Mouse (Mus musculus) spleen, adult 2 months (tissue): ENCODE data around the gene Gpm6a. TPM values are rescaled to one million over a fixed set of nuclear protein-coding genes. Genes with fewer than 3 reads are reported as not detected.

Experiments used
- DNase-seq, 2 experiments: peaks; one replicate each; pipeline versions ENCODE4 v3.0.0 to v3.0.0-alpha.2; 2012 to 2021; ENCODE audit warnings: low spot score in 2 of 2, low read depth in 1 of 2
- H3K27ac ChIP-seq: fragments of 200-500 bp; 2 replicates; pipeline ENCODE4 v1.5.1; 2012; ENCODE audit warnings: low read length, inconsistent platforms; ENCODE audit not compliant: insufficient read depth
- H3K27me3 ChIP-seq: fragments of 200-500 bp; 2 replicates; pipeline ENCODE4 v1.6.1; 2012; ENCODE audit warnings: mild to moderate bottlenecking, moderate library complexity, low read length, inconsistent platforms; ENCODE audit not compliant: control insufficient read depth, insufficient read depth
- H3K36me3 ChIP-seq: fragments of 200-500 bp; 2 replicates; pipeline ENCODE4 v1.6.1; 2012; ENCODE audit warnings: mild to moderate bottlenecking, low read length, inconsistent platforms; ENCODE audit not compliant: control insufficient read depth, insufficient read depth
- H3K4me1 ChIP-seq: fragments of 200-500 bp; 2 replicates; pipeline ENCODE4 v1.6.1; 2011; ENCODE audit warnings: inconsistent platforms; ENCODE audit not compliant: control insufficient read depth, insufficient read depth, insufficient read length
- H3K4me3 ChIP-seq: fragments of 200-500 bp; 2 replicates; pipeline ENCODE4 v1.5.1; 2011; ENCODE audit warnings: mild to moderate bottlenecking, inconsistent platforms; ENCODE audit not compliant: insufficient read depth, insufficient read length; ENCODE audit errors: extremely low read depth
- CTCF ChIP-seq: fragments of 200-500 bp; IDR thresholded peaks from 2 replicates; pipeline ENCODE4 v1.5.1; 2011; ENCODE audit warnings: mild to moderate bottlenecking, inconsistent platforms; ENCODE audit not compliant: insufficient read depth, insufficient read length, insufficient replicate concordance; ENCODE audit errors: extremely low read depth
- POLR2A ChIP-seq: fragments of 200-500 bp; IDR thresholded peaks from 2 replicates; pipeline ENCODE4 v1.6.1; 2011; ENCODE audit warnings: low read depth, low read length, inconsistent platforms
- WGBS: fragments of 180-500 bp; shearing (Covaris S2); methylation state at CpG from one replicate; pipeline ENCODE4 v1.1.7; 2018; 5-methylcytosine and 5-hydroxymethylcytosine counted together
- polyA plus RNA-seq: library from polyadenylated mRNA; depleted of rRNA; stranded (reverse); fragments of >200 nt; gene quantifications from 2 replicates; pipeline ENCODE4 v1.2.3, GENCODE M21; 2012

The Gpm6a gene
- polyA plus RNA-seq, 1 experiment = 0.44 TPM

DNA sequence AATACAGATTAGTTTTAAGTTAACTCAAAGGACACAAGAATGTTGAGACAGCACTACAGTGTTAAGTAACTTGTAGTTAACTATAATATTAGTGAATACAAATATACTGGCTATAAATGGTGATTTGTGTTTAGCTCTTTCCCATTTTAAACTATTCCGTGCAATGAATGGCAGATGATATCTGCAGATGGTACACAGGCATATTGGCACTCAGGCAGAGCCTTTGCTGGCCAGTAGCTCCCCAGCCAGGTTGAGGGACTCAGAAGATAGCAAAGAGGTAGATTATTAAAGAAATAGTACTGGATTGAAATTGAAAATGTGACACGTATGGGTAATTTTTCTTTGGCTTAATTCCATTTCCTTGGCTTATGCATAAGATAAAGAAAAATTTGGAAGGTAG is 21.3 kb downstream of the Gpm6a start:
- TF ChIP-seq CTCF (no peak), POLR2A (no peak)
- Histone ChIP-seq H3K27me3 (no peaks in the 10 kb centered on the region), H3K27ac (no peak overlapping the region), H3K4me1 (no peaks in the 10 kb centered on the region), H3K4me3 (no peak overlapping the region), H3K36me3 (no peaks in the 10 kb centered on the region)
- DNase-seq = no peak
- WGBS = 88% methylated on average over 2 of the region's 2 CpGs

DNA sequence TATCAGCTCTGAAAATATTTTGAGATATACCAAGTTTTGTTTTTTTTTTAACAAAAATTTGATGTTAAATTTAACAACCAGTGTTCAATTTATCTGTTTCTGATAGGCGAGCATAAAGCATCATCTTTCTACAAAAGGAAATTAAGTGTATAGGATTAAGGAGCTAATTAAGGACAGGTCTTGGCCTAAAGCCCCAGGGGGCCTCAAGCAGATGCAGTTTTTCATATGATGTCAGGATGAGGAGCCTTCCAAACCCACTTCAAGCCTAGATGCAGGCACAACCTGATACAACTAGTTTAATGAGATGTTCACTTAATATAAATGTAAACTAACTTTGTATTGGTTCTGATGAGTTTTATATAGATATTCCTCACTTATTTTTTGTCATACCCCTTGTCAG is 22.0 kb downstream of the Gpm6a start:
- TF ChIP-seq POLR2A (no peak), CTCF (no peak)
- DNase-seq = no peak
- no peaks in the 10 kb centered on the region for H3K4me1 ChIP-seq
- no peaks in the 10 kb centered on the region for H3K36me3 ChIP-seq
- WGBS = 74% methylated on average over 1 of the region's 1 CpGs
- no peak overlapping the region for H3K4me3 ChIP-seq
- H3K27me3 ChIP-seq = no peaks in the 10 kb centered on the region
- H3K27ac ChIP-seq = no peak overlapping the region

DNA sequence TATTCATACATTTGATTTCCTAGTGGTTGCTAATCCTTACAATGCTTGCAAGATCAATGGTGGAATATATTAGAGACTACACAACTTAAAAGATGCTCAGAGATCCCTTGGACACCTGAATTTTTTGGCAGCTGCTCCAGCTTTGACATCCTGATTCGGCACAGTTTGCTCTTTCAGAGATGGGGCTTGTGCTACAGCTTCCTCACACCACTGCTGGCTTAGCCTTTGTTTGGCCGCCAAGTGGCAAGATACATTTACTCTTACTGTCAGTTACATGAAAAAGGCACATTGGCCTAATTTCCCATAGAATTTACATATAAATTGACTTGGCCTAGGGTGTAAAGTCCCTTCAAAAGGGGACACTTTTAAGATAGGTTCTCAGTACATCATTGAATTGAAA is 32.1 kb downstream of the Gpm6a start:
- Histone ChIP-seq H3K27ac (no peak overlapping the region), H3K36me3 (no peaks in the 10 kb centered on the region), H3K4me3 (no peak overlapping the region), H3K4me1 (no peaks in the 10 kb centered on the region), H3K27me3 (no peaks in the 10 kb centered on the region)
- TF ChIP-seq CTCF (no peak), POLR2A (no peak)
- DNase-seq = no peak
- 64% methylated on average over 2 of the region's 2 CpGs for WGBS

DNA sequence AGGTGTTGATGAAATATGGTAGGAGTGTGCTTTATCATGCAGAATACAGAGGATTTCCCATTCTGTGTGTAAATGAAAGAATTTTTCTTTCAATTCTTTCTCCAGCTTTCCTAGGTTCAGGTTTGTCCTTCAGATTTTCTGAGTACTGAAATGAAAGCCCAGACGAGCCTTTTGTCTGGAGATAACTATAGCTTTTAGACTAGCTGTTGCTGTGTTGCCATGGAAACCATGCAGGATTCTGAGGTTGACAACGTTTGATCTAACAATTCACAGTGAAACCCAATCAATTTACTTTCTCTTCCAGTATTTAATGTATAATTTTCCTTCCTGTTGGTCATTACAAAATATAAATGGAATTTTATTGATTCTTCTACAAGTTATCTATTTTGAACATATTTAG is 34.5 kb downstream of the Gpm6a start:
- H3K27me3 ChIP-seq = no peaks in the 10 kb centered on the region
- H3K27ac ChIP-seq = no peak overlapping the region
- H3K4me1 ChIP-seq = no peaks in the 10 kb centered on the region
- TF ChIP-seq POLR2A (no peak), CTCF (no peak)
- DNase-seq = no peak
- WGBS = 36% methylated on average over 2 of the region's 2 CpGs
- no peaks in the 10 kb centered on the region for H3K36me3 ChIP-seq
- H3K4me3 ChIP-seq = no peak overlapping the region

DNA sequence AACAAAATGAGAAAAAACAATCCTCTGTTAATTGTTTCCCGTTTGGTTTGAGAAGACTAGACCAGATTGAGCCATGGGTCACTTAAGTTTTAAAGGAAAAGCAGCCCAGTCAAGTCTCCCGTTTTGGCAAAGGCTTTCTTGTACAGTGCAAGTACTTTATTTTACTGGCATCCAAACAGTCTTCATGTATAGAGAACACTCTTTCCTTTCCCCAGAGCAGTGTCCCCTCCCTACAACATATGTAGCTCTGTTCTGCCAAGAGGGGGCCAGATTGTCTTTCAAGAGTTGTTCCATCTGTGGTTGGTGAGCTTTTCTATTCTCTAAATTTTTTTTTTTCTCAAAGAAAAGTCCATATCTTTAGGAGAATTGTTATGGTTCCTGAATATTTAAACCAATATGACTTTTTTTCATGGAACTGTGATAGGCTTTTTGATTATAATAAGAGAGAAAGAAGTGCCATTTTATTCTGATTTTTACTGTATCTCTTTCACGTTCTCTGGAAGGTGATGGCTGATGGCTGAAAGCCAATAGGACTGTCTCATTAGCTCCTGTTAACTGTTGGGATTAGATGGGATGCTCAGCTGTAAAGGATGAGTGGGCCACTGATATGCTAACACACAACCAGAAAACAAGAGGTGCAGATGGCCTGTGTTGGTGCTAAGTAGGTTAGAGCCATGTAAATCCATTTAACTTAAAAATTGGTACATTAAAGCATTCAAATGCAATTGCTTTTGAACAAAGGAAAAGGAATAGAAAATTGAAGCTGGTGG is 37.4 kb downstream of the Gpm6a start:
- no peak for DNase-seq
- Histone ChIP-seq H3K36me3 (no peaks in the 10 kb centered on the region), H3K4me1 (no peaks in the 10 kb centered on the region), H3K4me3 (no peak overlapping the region), H3K27me3 (no peaks in the 10 kb centered on the region), H3K27ac (no peak overlapping the region)
- WGBS = 78% methylated on average over 3 of the region's 3 CpGs
- no peak for TF ChIP-seq POLR2A
- TF ChIP-seq CTCF = no peak

DNA sequence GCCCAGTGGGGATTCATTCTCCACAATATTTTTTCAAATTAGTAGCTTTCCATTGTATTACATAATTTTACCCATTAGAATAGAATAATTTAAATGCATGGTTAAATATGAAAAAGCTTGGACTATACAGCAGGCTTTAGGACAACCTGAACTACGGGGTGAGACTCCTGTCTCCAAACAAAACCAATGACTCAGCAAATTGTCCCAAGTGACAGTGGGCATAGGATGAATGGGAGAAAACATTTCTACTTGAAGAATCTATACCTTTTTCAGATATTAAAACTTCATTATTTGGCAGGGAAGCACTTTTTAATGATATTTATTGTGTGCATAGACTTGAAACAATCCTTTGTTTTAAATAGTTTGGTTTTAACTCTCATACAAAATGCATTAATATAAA is 41.0 kb downstream of the Gpm6a start:
- Histone ChIP-seq H3K27me3 (no peaks in the 10 kb centered on the region), H3K27ac (no peak overlapping the region), H3K36me3 (no peaks in the 10 kb centered on the region), H3K4me1 (no peaks in the 10 kb centered on the region), H3K4me3 (no peak overlapping the region)
- DNase-seq = no peak
- WGBS = 66% methylated on average over 1 of the region's 1 CpGs
- no peak for TF ChIP-seq CTCF
- TF ChIP-seq POLR2A = no peak

DNA sequence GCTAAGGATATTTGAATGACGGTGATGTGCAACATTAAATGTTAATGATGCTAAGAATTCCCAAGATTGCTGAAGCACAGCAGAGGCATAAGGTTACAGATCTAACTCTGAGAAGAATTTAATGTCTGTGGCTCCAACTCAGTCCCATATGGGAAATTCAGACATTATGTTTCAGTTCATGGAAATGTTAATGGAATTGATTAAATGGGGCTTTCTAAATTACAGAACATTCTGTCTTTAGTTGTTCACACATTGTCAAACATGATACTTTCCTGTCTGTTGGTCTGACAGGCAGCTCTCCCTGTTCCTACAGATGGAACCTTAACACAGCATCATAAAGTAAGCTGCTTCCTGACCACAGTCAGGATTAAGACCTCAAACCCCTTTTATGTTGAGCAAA is 47.8 kb downstream of the Gpm6a start:
- DNase-seq = no peak
- Histone ChIP-seq H3K4me1 (no peaks in the 10 kb centered on the region), H3K27ac (no peak overlapping the region), H3K4me3 (no peak overlapping the region), H3K36me3 (no peaks in the 10 kb centered on the region), H3K27me3 (no peaks in the 10 kb centered on the region)
- WGBS = 91% methylated on average over 1 of the region's 1 CpGs
- no peak for TF ChIP-seq POLR2A
- no peak for TF ChIP-seq CTCF
